16 mouse cellular contexts compared by ENCODE assay signal in genomic region chr1:126209131-126209530, GRCm38 (mm10).
DNase-seq lines count a peak whose midpoint lies in the region; ATAC-seq lines count a peak whose summit lies in the region.
"Had no signal": no experiment of that assay in that cellular context is flagged by ENCODE, and none has a peak within 500 bp of the region (broad histone marks: within the 10 kb centered on the region; RNA-seq: fewer than 3 reads in every experiment).

No protein-coding gene starts in this region.

- no peak overlapping the region for H3K9ac ChIP-seq in forebrain, embryonic 16.5 days (replicated peaks; ENCODE audit: low read depth, low read length)
- H3K9ac ChIP-seq: embryonic facial prominence, embryonic 13.5 days had no signal

- peak; percentile 73 for ATAC-seq in forebrain, embryonic 16.5 days

- H3K4me2 ChIP-seq in forebrain, embryonic 16.5 days (ENCODE audit: low read length): no peak overlapping the region
- H3K4me2 ChIP-seq: embryonic facial prominence, embryonic 13.5 days; liver, embryonic 11.5 days had no signal

- peaks cover 11% of the 10 kb centered on the region for H3K4me1 ChIP-seq in forebrain, embryonic 16.5 days (replicated peaks; ENCODE audit: control insufficient read depth, insufficient read depth, low read length)
- H3K4me1 ChIP-seq: embryonic facial prominence, embryonic 13.5 days; hindbrain, embryonic 10.5 days had no signal

- no peak overlapping the region for H3K4me3 ChIP-seq in forebrain, embryonic 16.5 days (replicated peaks; ENCODE audit: low read length)
- H3K4me3 ChIP-seq: embryonic facial prominence, embryonic 13.5 days; heart, adult 2 months; hindbrain, embryonic 10.5 days had no signal

- WGBS in forebrain, embryonic 16.5 days: 37% methylated on average over 7 of the region's 7 CpGs

- H3K27me3 ChIP-seq in forebrain, embryonic 16.5 days (replicated peaks; ENCODE audit: control insufficient read depth, insufficient read depth, low read length): no peaks in the 10 kb centered on the region
- H3K27me3 ChIP-seq: embryonic facial prominence, embryonic 13.5 days had no signal

- peak; percentile 13 for DNase-seq in left cerebral cortex, adult 11 months (ENCODE audit: low spot score)
- DNase-seq in left cerebral cortex, postnatal 4 days: no peak
- peak; percentile 60 for DNase-seq in brain, adult 2 months (ENCODE audit: low read depth, low spot score)
- peak; percentile 15 to 32 for DNase-seq in layer of hippocampus, postnatal 10 days (ENCODE audit: low spot score in 2 of 2)
- no peak for DNase-seq in lung, postnatal 25 days (ENCODE audit: low spot score)
- no peak for DNase-seq in spleen, adult 18-20 months
- DNase-seq: cerebellum, adult 9-11 months; gastrocnemius, postnatal 25 days; heart, adult 2 months; kidney, adult 18-20 months; thymus, postnatal 36 days had no signal

- H3K36me3 ChIP-seq in forebrain, embryonic 16.5 days (ENCODE audit: control insufficient read depth, insufficient read depth): no peaks in the 10 kb centered on the region
- H3K36me3 ChIP-seq: embryonic facial prominence, embryonic 13.5 days had no signal

- H3K27ac ChIP-seq in forebrain, embryonic 16.5 days (ENCODE audit: low read length): no peak overlapping the region
- H3K27ac ChIP-seq: embryonic facial prominence, embryonic 13.5 days; heart, adult 2 months; hindbrain, embryonic 10.5 days; kidney, postnatal 0 days had no signal

- intact Hi-C loops in left cerebral cortex, postnatal 4 days (cut with DNase I): no loop called here

- H3K9me3 ChIP-seq in forebrain, embryonic 16.5 days (ENCODE audit: control insufficient read depth, low read length): no peaks in the 10 kb centered on the region
- H3K9me3 ChIP-seq: embryonic facial prominence, embryonic 13.5 days; hindbrain, embryonic 10.5 days had no signal

Comparison
In these comparisons a context has a peak if more than half of its experiments do, and no peak if none do; other contexts are left out.
1. DNase-seq: peak in left cerebral cortex, adult 11 months (single experiment), brain, adult 2 months (single experiment) and layer of hippocampus, postnatal 10 days (2 of 2); none in left cerebral cortex, postnatal 4 days (single experiment), lung, postnatal 25 days (single experiment) and spleen, adult 18-20 months (0 of 2).